Mouse (Mus musculus) hindbrain, embryonic 12.5 days (tissue): Measurements from ENCODE around the gene Pias3. TPM values are rescaled to one million over a fixed set of nuclear protein-coding genes. Genes with fewer than 3 reads are reported as not detected.
"Not testable (repeated sequence)": the region's sequence is repeated elsewhere in the genome, so short reads cannot be mapped to it uniquely, and the experiment has no call there.

Experiments used
- ATAC-seq: fragments of 200-750 bp; cut with Nextera tagmentation; 2 replicates; pipeline ENCODE4 v1.8.0; 2017; ENCODE audit warnings: moderate TSS enrichment; ENCODE audit not compliant: low FRiP score
- H3K27ac ChIP-seq: fragments of 300-500 bp; sonication (generic); 2 replicates; pipeline ENCODE4 v1.5.1; 2016; ENCODE audit warnings: mild to moderate bottlenecking
- H3K27me3 ChIP-seq: fragments of 300-500 bp; sonication (generic); 2 replicates; pipeline ENCODE4 v1.6.1; 2016; ENCODE audit warnings: mild to moderate bottlenecking
- H3K36me3 ChIP-seq: fragments of 300-500 bp; sonication (generic); 2 replicates; pipeline ENCODE4 v1.6.1; 2016; ENCODE audit warnings: mild to moderate bottlenecking
- H3K4me1 ChIP-seq: fragments of 300-500 bp; sonication (generic); 2 replicates; pipeline ENCODE4 v1.6.1; 2016
- H3K4me2 ChIP-seq: fragments of 300-500 bp; sonication (generic); replicated peaks from 2 replicates; pipeline ENCODE4 v1.6.1; 2016; ENCODE audit warnings: mild to moderate bottlenecking
- H3K4me3 ChIP-seq: fragments of 300-500 bp; sonication (generic); 2 replicates; pipeline ENCODE4 v1.5.1; 2016; ENCODE audit warnings: mild to moderate bottlenecking
- H3K9ac ChIP-seq: fragments of 300-500 bp; sonication (generic); 2 replicates; pipeline ENCODE4 v1.6.1; 2016; ENCODE audit warnings: mild to moderate bottlenecking, moderate library complexity
- H3K9me3 ChIP-seq: fragments of 300-500 bp; sonication (generic); replicated peaks from 2 replicates; pipeline ENCODE4 v1.6.1; 2016; ENCODE audit warnings: mild to moderate bottlenecking
- WGBS: fragments of 180-500 bp; shearing (Covaris S2); methylation state at CpG from one replicate; pipeline ENCODE4 v1.1.7; 2016; 5-methylcytosine and 5-hydroxymethylcytosine counted together
- polyA plus RNA-seq: library from polyadenylated mRNA; unstranded; fragments of >200 nt; fragmentation: Nextera tagmentation; extraction: Ambion mirVana; gene quantifications from 2 replicates; pipeline ENCODE4 v1.2.1, GENCODE M21; 2016

Pias3 gene
- polyA plus RNA-seq, 1 experiment from 2014 or later: 48.2 TPM

- H3K4me2 ChIP-seq: no peak overlapping the region
- H3K9me3 ChIP-seq: no peaks in the 10 kb centered on the region
- peaks cover 9% of the 10 kb centered on the region for H3K27me3 ChIP-seq
- 72% methylated on average over 4 of the region's 4 CpGs for WGBS
- H3K36me3 ChIP-seq: no peaks in the 10 kb centered on the region
- no peak for ATAC-seq
- no peak overlapping the region for H3K4me3 ChIP-seq
- H3K4me1 ChIP-seq: peaks cover 7% of the 10 kb centered on the region
- no peak overlapping the region for H3K9ac ChIP-seq
- no peak overlapping the region for H3K27ac ChIP-seq
Observed at GRCm38 (mm10) chr3:96673514-96673913, 22.7 kb upstream of the Pias3 start.

GRCm38 (mm10) chr3:96674442-96674841 lies 21.7 kb upstream of the Pias3 start:
- H3K27ac ChIP-seq: no peak overlapping the region
- H3K36me3 ChIP-seq: no peaks in the 10 kb centered on the region
- no peak overlapping the region for H3K4me2 ChIP-seq
- H3K4me3 ChIP-seq: no peak overlapping the region
- 51% methylated on average over 8 of the region's 8 CpGs for WGBS
- ATAC-seq: no peak
- peaks cover 11% of the 10 kb centered on the region for H3K27me3 ChIP-seq
- no peak overlapping the region for H3K9ac ChIP-seq
- H3K9me3 ChIP-seq: no peaks in the 10 kb centered on the region
- H3K4me1 ChIP-seq: peaks cover 7% of the 10 kb centered on the region

- no peak for ATAC-seq
- H3K9me3 ChIP-seq: no peaks in the 10 kb centered on the region
- no peaks in the 10 kb centered on the region for H3K36me3 ChIP-seq
- peaks cover 18% of the 10 kb centered on the region for H3K27me3 ChIP-seq
- H3K4me2 ChIP-seq: no peak overlapping the region
- no peak overlapping the region for H3K4me3 ChIP-seq
- 86% methylated on average over 3 of the region's 3 CpGs for WGBS
- peaks cover 6% of the 10 kb centered on the region for H3K4me1 ChIP-seq
- no peak overlapping the region for H3K27ac ChIP-seq
- H3K9ac ChIP-seq: no peak overlapping the region
Observed at GRCm38 (mm10) chr3:96675171-96675570, 21.0 kb upstream of the Pias3 start.

GRCm38 (mm10) chr3:96675690-96676089 lies 20.5 kb upstream of the Pias3 start:
- no peak overlapping the region for H3K4me2 ChIP-seq

GRCm38 (mm10) chr3:96678456-96678855 lies 17.7 kb upstream of the Pias3 start:
- H3K9me3 ChIP-seq: no peaks in the 10 kb centered on the region
- no peak overlapping the region for H3K4me2 ChIP-seq
- no peaks in the 10 kb centered on the region for H3K36me3 ChIP-seq
- no peak overlapping the region for H3K9ac ChIP-seq
- H3K4me1 ChIP-seq: no peaks in the 10 kb centered on the region; the same call in 1 of the 2 replicates
- peaks cover 14% of the 10 kb centered on the region for H3K27me3 ChIP-seq
- ATAC-seq: no peak
- H3K27ac ChIP-seq: no peak overlapping the region
- 62% methylated on average over 7 of the region's 7 CpGs for WGBS
- no peak overlapping the region for H3K4me3 ChIP-seq

More at GRCm38 (mm10) chr3:96675690-96676089, 20.5 kb upstream of the Pias3 start:
- Histone ChIP-seq H3K27ac (no peak overlapping the region), H3K4me3 (no peak overlapping the region), H3K9me3 (no peaks in the 10 kb centered on the region), H3K9ac (no peak overlapping the region), H3K27me3 (peaks cover 14% of the 10 kb centered on the region), H3K4me1 (peaks cover under 1% of the 10 kb centered on the region; the same call in 1 of the 2 replicates), H3K36me3 (no peaks in the 10 kb centered on the region)
- WGBS: 40% methylated on average over 3 of the region's 3 CpGs
- ATAC-seq: no peak

GRCm38 (mm10) chr3:96679159-96679674 lies 17.0 kb upstream of the Pias3 start:
- Histone ChIP-seq H3K4me3 (no peak overlapping the region), H3K4me2 (no peak overlapping the region), H3K9ac (no peak overlapping the region), H3K27me3 (peaks cover 17% of the 10 kb centered on the region), H3K4me1 (peaks cover 2% of the 10 kb centered on the region; the same call in 1 of the 2 replicates), H3K27ac (no peak overlapping the region), H3K36me3 (no peaks in the 10 kb centered on the region), H3K9me3 (no peaks in the 10 kb centered on the region)
- no peak for ATAC-seq
- WGBS: 24% methylated on average over 5 of the region's 5 CpGs

GRCm38 (mm10) chr3:96680269-96680956 lies 15.8 kb upstream of the Pias3 start:
- Histone ChIP-seq H3K27me3 (peaks cover 26% of the 10 kb centered on the region), H3K9ac (no peak overlapping the region), H3K27ac (no peak overlapping the region), H3K4me3 (no peak overlapping the region), H3K4me1 (0 out of 2 replicates have a peak, but pooled peaks cover 5% of the 10 kb centered on the region), H3K9me3 (no peaks in the 10 kb centered on the region), H3K4me2 (no peak overlapping the region), H3K36me3 (no peaks in the 10 kb centered on the region)
- no peak for ATAC-seq
- 18% methylated on average over 12 of the region's 12 CpGs for WGBS

GRCm38 (mm10) chr3:96683496-96683895 lies 12.7 kb upstream of the Pias3 start:
- peaks cover 26% of the 10 kb centered on the region for H3K27me3 ChIP-seq
- no peak for ATAC-seq
- 83% methylated on average over 3 of the region's 3 CpGs for WGBS

GRCm38 (mm10) chr3:96684151-96684821 lies 11.9 kb upstream of the Pias3 start:
- Histone ChIP-seq H3K4me1 (0 out of 2 replicates have a peak, but pooled peaks cover 6% of the 10 kb centered on the region), H3K27me3 (peaks cover 26% of the 10 kb centered on the region), H3K4me2 (peak overlapping the region; percentile 43), H3K36me3 (no peaks in the 10 kb centered on the region), H3K9ac (0 out of 2 replicates have a peak overlapping the region, but pooled peaks have one; percentile 1), H3K4me3 (no peak overlapping the region; the same call in 1 of the 2 replicates), H3K9me3 (no peaks in the 10 kb centered on the region), H3K27ac (no peak overlapping the region)
- WGBS: 55% methylated on average over 17 of the region's 17 CpGs
- ATAC-seq: no peak

More at GRCm38 (mm10) chr3:96683496-96683895, 12.7 kb upstream of the Pias3 start:
- H3K27ac ChIP-seq: no peak overlapping the region
- H3K4me2 ChIP-seq: no peak overlapping the region
- H3K9ac ChIP-seq: no peak overlapping the region
- no peaks in the 10 kb centered on the region for H3K9me3 ChIP-seq
- H3K4me1 ChIP-seq: 0 out of 2 replicates have a peak, but pooled peaks cover 5% of the 10 kb centered on the region
- no peak overlapping the region for H3K4me3 ChIP-seq
- no peaks in the 10 kb centered on the region for H3K36me3 ChIP-seq

GRCm38 (mm10) chr3:96684822-96685156 lies 11.4 kb upstream of the Pias3 start:
- WGBS: 38% methylated on average over 28 of the region's 28 CpGs
- ATAC-seq: no peak
- Histone ChIP-seq H3K4me1 (0 out of 2 replicates have a peak, but pooled peaks cover 10% of the 10 kb centered on the region), H3K36me3 (no peaks in the 10 kb centered on the region), H3K9me3 (no peaks in the 10 kb centered on the region), H3K9ac (0 out of 2 replicates have a peak overlapping the region, but pooled peaks have one; percentile 1), H3K4me3 (peak overlapping the region; percentile 7), H3K4me2 (peak overlapping the region; percentile 43), H3K27me3 (peaks cover 21% of the 10 kb centered on the region), H3K27ac (no peak overlapping the region)

GRCm38 (mm10) chr3:96686057-96686456 lies 10.1 kb upstream of the Pias3 start:
- not testable (repeated sequence) for H3K4me3 ChIP-seq, H3K27ac ChIP-seq, H3K36me3 ChIP-seq, H3K9me3 ChIP-seq, ATAC-seq, H3K4me2 ChIP-seq, H3K9ac ChIP-seq
- 95% methylated on average over 5 of the region's 5 CpGs for WGBS
- Histone ChIP-seq H3K4me1 (0 out of 2 replicates have a peak, but pooled peaks cover 10% of the 10 kb centered on the region), H3K27me3 (peaks cover 16% of the 10 kb centered on the region)

GRCm38 (mm10) chr3:96688854-96689253 lies 7.3 kb upstream of the Pias3 start:
- 89% methylated on average over 11 of the region's 11 CpGs for WGBS
- Histone ChIP-seq H3K27me3 (peaks cover 12% of the 10 kb centered on the region), H3K27ac (no peak overlapping the region), H3K4me2 (no peak overlapping the region), H3K4me1 (peaks cover 13% of the 10 kb centered on the region; the same call in 1 of the 2 replicates), H3K9ac (no peak overlapping the region), H3K9me3 (no peaks in the 10 kb centered on the region), H3K4me3 (no peak overlapping the region), H3K36me3 (no peaks in the 10 kb centered on the region)
- ATAC-seq: no peak
